Mouse (Mus musculus): ENCODE measurements around the gene Fbxo34.

- TF ChIP-seq CTCF (IDR thresholded peaks at IDR 0.05; ENCODE audit: extremely low read depth, insufficient read depth, low read length) (no peak), POLR2A (IDR thresholded peaks at IDR 0.05; ENCODE audit: extremely low read depth, insufficient read depth, low read length) (no peak)
Measured at GRCm38 (mm10) chr14:47522301-47522700, 72.1 kb downstream of the Fbxo34 start.

Data from cortical plate, adult 2 months (tissue).